10 mouse cellular contexts compared by ENCODE assay signal in genomic region chr10:42346179-42346877, GRCm38 (mm10).
A peak's percentile ranks its signal among the peaks of the same experiment; 100 is the strongest.
DNase-seq lines count a peak whose midpoint lies in the region; ATAC-seq lines count a peak whose summit lies in the region.
"Had no signal": no experiment of that assay in that cellular context is flagged by ENCODE, and none has a peak within 500 bp of the region (broad histone marks: within the 10 kb centered on the region; RNA-seq: fewer than 3 reads in every experiment).

No protein-coding gene starts in this region.

- H3K9me3 ChIP-seq in heart, embryonic 15.5 days (replicated peaks) = no peaks in the 10 kb centered on the region
- H3K9me3 ChIP-seq in heart, embryonic 12.5 days (replicated peaks) = no peaks in the 10 kb centered on the region
- H3K9me3 ChIP-seq in forebrain, embryonic 15.5 days = no peaks in the 10 kb centered on the region
- H3K9me3 ChIP-seq in limb, embryonic 15.5 days = no peaks in the 10 kb centered on the region
- no peaks in the 10 kb centered on the region for H3K9me3 ChIP-seq in heart, embryonic 11.5 days (replicated peaks; ENCODE audit: control insufficient read depth, low read length)
- H3K9me3 ChIP-seq: lung, embryonic 15.5 days had no signal

- peaks cover 7% of the 10 kb centered on the region for H3K4me1 ChIP-seq in heart, embryonic 15.5 days (replicated peaks)
- peaks cover 21% of the 10 kb centered on the region for H3K4me1 ChIP-seq in heart, embryonic 12.5 days (replicated peaks)
- peaks cover 24% of the 10 kb centered on the region for H3K4me1 ChIP-seq in forebrain, embryonic 15.5 days
- H3K4me1 ChIP-seq in limb, embryonic 15.5 days = peaks cover 12% of the 10 kb centered on the region
- H3K4me1 ChIP-seq in heart, embryonic 11.5 days (ENCODE audit: control insufficient read depth, insufficient read depth, low read length) = no peaks in the 10 kb centered on the region

- H3K4me3 ChIP-seq in heart, embryonic 15.5 days = no peak overlapping the region
- no peak overlapping the region for H3K4me3 ChIP-seq in heart, embryonic 12.5 days
- no peak overlapping the region for H3K4me3 ChIP-seq in forebrain, embryonic 15.5 days
- H3K4me3 ChIP-seq in limb, embryonic 15.5 days = no peak overlapping the region
- H3K4me3 ChIP-seq in heart, embryonic 11.5 days (ENCODE audit: low read depth, low read length) = no peak overlapping the region
- H3K4me3 ChIP-seq: lung, embryonic 15.5 days had no signal

- H3K36me3 ChIP-seq in heart, embryonic 15.5 days = no peaks in the 10 kb centered on the region
- H3K36me3 ChIP-seq in heart, embryonic 12.5 days = no peaks in the 10 kb centered on the region
- H3K36me3 ChIP-seq in forebrain, embryonic 15.5 days = no peaks in the 10 kb centered on the region
- H3K36me3 ChIP-seq in limb, embryonic 15.5 days = no peaks in the 10 kb centered on the region
- H3K36me3 ChIP-seq in heart, embryonic 11.5 days (ENCODE audit: control insufficient read depth, insufficient read depth, low read length) = no peaks in the 10 kb centered on the region
- H3K36me3 ChIP-seq: lung, embryonic 15.5 days had no signal

- no peaks in the 10 kb centered on the region for H3K27me3 ChIP-seq in heart, embryonic 15.5 days
- H3K27me3 ChIP-seq in heart, embryonic 12.5 days (replicated peaks) = no peaks in the 10 kb centered on the region
- no peaks in the 10 kb centered on the region for H3K27me3 ChIP-seq in forebrain, embryonic 15.5 days
- H3K27me3 ChIP-seq in limb, embryonic 15.5 days = no peaks in the 10 kb centered on the region
- no peaks in the 10 kb centered on the region for H3K27me3 ChIP-seq in heart, embryonic 11.5 days (ENCODE audit: control insufficient read depth, insufficient read depth, low read length)
- H3K27me3 ChIP-seq: lung, embryonic 15.5 days had no signal

- no peak for ATAC-seq in heart, embryonic 15.5 days (replicated peaks; ENCODE audit: insufficient number of reproducible peaks, insufficient read depth, low FRiP score, low read depth)
- no peak for ATAC-seq in heart, embryonic 12.5 days (ENCODE audit: insufficient number of reproducible peaks, low FRiP score)
- peak; percentile 79 for ATAC-seq in forebrain, embryonic 15.5 days (replicated peaks)
- ATAC-seq in limb, embryonic 15.5 days (ENCODE audit: insufficient number of reproducible peaks, low FRiP score, low TSS enrichment, low read depth) = no peak
- no peak for ATAC-seq in heart, embryonic 11.5 days (replicated peaks; ENCODE audit: insufficient number of reproducible peaks, low FRiP score, low TSS enrichment)

- peak overlapping the region; percentile 12; the same call in 1 of the 2 replicates for H3K27ac ChIP-seq in heart, embryonic 15.5 days
- no peak overlapping the region for H3K27ac ChIP-seq in heart, embryonic 12.5 days (ENCODE audit: poor library complexity, severe bottlenecking)
- peak overlapping the region; percentile 10 for H3K27ac ChIP-seq in forebrain, embryonic 15.5 days (replicated peaks)
- peak overlapping the region; percentile 67 for H3K27ac ChIP-seq in limb, embryonic 15.5 days
- H3K27ac ChIP-seq in heart, embryonic 11.5 days (ENCODE audit: low read depth, low read length) = no peak overlapping the region
- H3K27ac ChIP-seq: lung, embryonic 15.5 days had no signal

- H3K9ac ChIP-seq in heart, embryonic 15.5 days = no peak overlapping the region
- H3K9ac ChIP-seq in heart, embryonic 12.5 days = no peak overlapping the region
- H3K9ac ChIP-seq in forebrain, embryonic 15.5 days (replicated peaks) = no peak overlapping the region
- no peak overlapping the region for H3K9ac ChIP-seq in limb, embryonic 15.5 days
- no peak overlapping the region for H3K9ac ChIP-seq in heart, embryonic 11.5 days (ENCODE audit: low read depth, low read length)
- H3K9ac ChIP-seq: lung, embryonic 15.5 days had no signal

- no peak overlapping the region for H3K4me2 ChIP-seq in heart, embryonic 15.5 days
- H3K4me2 ChIP-seq in heart, embryonic 12.5 days = no peak overlapping the region
- H3K4me2 ChIP-seq in forebrain, embryonic 15.5 days (replicated peaks) = no peak overlapping the region
- 0 out of 2 replicates have a peak overlapping the region, but pooled peaks have one; percentile 1 for H3K4me2 ChIP-seq in limb, embryonic 15.5 days
- no peak overlapping the region for H3K4me2 ChIP-seq in heart, embryonic 11.5 days
- H3K4me2 ChIP-seq: lung, embryonic 15.5 days had no signal

- peak; percentile 46 for DNase-seq in embryo, embryonic 10.5 days (ENCODE audit: low spot score)
- no peak for DNase-seq in heart, adult 8-10 months (ENCODE audit: low spot score)
- no peak for DNase-seq in left cerebral cortex, adult 11 months (ENCODE audit: low spot score)
- DNase-seq: thymus, adult 2 months had no signal

- WGBS in heart, embryonic 15.5 days = 68% methylated on average over 12 of the region's 12 CpGs
- 68% methylated on average over 12 of the region's 12 CpGs for WGBS in heart, embryonic 12.5 days
- 24% methylated on average over 12 of the region's 12 CpGs for WGBS in forebrain, embryonic 15.5 days
- 52% methylated on average over 12 of the region's 12 CpGs for WGBS in limb, embryonic 15.5 days
- 69% methylated on average over 12 of the region's 12 CpGs for WGBS in heart, embryonic 11.5 days (ENCODE audit: insufficient replicate concordance)

Comparison
In these comparisons a context has a peak if more than half of its experiments do, and no peak if none do; other contexts are left out.
1. H3K27ac ChIP-seq: peak in heart, embryonic 15.5 days (single experiment), forebrain, embryonic 15.5 days (single experiment) and limb, embryonic 15.5 days (single experiment); none in heart, embryonic 12.5 days (single experiment) and heart, embryonic 11.5 days (single experiment).